Mouse (Mus musculus) retina, adult 2 months (tissue): ENCODE measurements around the gene Ror1.

Experiments used
- DNase-seq: peaks from one replicate; pipeline ENCODE4 v3.0.0-alpha.2; 2012; ENCODE audit warnings: low read depth, low spot score

Ror1 gene

GRCm38 (mm10) chr4:100158401-100158800 lies 62.8 kb downstream of the Ror1 start:
- DNase-seq, result no peak

- no peak for DNase-seq
Observed at GRCm38 (mm10) chr4:100160156-100160555, 64.6 kb downstream of the Ror1 start.

DNA sequence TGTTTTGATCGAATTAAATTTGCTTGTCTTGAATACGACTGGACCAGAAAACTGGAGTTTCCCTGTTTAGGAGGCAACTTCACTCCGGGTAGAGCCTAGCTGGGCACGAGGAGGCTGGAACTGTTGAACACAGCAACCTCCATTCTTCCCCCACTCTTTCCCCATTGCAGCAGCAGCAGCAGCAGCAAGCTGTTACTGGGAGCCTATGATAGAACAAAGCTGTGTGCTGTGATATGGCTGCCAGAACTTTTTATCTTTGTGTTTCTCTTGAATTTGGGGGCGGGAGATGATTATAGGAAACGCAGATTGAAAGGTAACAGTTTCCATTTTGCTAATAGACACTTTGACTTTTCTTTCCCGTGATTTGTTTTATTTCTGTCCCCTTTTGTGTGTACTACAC lies 70.2 kb downstream of the Ror1 start:
- DNase-seq, result no peak

DNA sequence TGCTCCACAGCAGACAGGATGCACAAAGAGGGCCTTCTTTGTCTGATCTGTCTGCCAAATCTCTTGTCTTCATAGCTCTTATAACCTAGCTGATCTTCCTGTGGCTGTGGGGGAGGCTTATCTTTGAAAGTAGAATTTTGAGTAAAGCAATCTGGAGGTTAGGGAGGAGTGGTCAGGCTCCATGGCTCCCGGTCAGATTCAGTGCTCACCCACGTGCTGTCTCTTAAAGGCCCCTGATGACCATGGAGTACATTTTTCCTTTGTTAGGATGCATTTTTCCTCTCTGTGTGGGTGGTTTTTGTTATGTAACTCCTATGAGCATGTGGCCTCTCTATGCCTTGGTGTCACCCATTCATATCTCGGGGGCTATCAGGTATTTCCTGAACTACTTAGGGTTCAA lies 71.3 kb downstream of the Ror1 start:
- no peak for DNase-seq

GRCm38 (mm10) chr4:100169683-100170082 lies 74.1 kb downstream of the Ror1 start:
- DNase-seq, result no peak

GRCm38 (mm10) chr4:100170161-100170650 lies 74.6 kb downstream of the Ror1 start:
- no peak for DNase-seq

- no peak for DNase-seq
Observed at GRCm38 (mm10) chr4:100170743-100171142, 75.2 kb downstream of the Ror1 start.

DNA sequence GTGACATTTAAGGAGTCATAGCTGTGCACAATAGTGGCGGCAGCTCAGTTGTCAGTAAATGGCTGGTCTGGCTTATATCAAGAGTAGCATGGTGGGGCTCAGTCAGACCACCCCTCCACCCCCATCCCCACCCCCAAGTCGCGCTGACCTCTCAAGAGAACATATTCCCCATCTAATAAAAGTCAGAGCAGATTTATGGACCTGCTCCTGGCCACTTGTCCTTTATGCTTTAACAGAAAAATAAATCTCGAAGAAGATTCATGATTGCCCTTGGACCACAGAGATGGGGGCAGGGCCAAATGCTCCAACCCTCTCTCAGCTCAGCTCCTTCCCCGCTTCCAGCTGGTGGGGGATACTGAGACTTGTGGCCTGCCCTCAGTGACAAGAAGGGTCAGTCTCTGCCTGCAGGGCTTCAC lies 75.9 kb downstream of the Ror1 start:
- DNase-seq, result no peak

- DNase-seq, result no peak
Observed at GRCm38 (mm10) chr4:100175594-100175993, 80.0 kb downstream of the Ror1 start.

DNA sequence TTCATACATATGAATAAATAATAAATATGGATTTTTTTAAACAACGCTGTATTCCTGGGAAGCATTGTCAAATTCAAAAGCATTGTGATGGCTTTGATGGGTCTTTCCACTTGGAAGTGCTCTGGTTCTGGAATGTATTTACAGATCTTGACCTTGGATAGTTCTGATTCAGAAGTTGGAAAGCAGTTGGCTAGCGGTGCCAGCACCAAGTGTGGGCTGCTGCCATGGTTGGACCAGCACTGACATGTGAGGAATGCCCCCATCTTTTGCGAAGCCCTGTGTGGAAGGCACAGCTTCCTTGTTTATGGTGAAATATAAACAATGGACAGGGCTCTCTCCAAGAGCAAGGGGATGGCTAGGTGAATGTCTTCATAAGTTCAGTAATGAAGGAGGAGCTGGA lies 82.7 kb downstream of the Ror1 start:
- DNase-seq, result no peak

DNA sequence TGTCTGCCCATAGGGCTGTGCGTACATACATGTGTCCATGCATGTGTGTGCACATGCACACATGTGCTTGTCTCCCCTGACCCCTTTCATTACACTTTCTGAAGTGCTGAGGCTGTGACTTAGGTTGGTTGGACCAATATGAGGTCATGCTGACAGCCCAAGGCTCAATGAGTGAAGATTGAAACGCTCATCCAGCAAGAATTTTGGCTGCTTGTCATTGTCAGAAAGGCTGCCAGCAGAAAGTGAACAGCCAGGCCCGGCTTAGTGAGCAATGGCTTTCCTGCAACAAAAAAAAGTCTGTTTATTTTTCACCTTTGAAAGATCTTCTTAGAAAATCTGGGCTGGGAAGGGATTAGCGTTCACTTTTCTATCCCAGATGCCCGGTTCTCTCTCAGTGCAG lies 86.1 kb downstream of the Ror1 start:
- DNase-seq, result no peak

GRCm38 (mm10) chr4:100186781-100187180 lies 91.2 kb downstream of the Ror1 start:
- DNase-seq, result no peak

DNA sequence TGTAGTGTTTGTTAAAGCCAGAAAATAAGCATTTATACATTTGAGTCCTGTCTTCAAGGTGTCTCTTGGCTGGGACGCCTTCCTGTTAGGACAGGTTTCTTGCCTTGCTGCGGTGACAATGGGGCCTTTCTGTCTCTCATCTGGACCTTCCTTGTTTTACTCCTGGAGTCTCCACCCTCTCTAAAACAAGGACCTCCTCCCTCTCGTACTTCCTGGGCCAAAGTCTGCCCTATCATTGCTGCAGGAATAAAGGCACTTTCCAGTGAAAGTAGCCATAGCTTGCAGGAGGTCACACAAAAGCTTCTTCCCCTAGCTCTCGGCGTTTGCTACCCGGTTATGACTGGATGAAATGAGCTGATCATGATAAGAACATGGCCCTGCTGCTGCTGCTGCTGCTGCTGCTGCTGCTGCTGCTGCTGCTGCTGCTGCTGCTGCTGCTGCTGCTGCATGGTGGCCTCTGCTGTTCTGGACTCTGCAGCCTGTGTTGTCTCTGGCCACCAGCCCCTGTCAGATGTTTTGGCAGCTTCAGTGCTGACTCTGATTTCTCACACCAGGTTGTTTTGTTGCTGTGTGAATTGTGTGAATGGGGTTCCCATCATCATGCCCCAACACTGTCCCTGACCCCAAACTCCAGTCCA lies 92.1 kb downstream of the Ror1 start:
- DNase-seq, result no peak

- no peak for DNase-seq
Observed at GRCm38 (mm10) chr4:100188201-100188699, 92.7 kb downstream of the Ror1 start.

DNA sequence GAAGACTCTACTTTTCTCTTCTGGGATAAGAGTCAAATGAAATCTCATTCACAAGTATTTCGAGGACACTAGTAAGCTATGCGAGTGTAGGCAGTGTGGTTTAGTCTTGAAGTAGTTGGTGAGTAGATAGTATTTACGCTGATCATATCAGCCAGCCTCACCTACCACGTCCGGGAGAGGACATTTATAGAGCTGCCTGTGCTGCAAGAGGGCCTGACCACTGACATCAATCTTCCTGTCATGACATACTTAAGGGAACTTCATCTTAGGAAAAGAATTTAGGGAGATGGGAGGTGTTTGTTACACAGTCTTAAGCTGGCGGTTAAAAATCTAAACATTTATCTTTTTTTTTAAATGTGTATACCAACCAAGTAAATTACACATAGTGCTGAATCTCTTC lies 95.9 kb downstream of the Ror1 start:
- no peak for DNase-seq

DNA sequence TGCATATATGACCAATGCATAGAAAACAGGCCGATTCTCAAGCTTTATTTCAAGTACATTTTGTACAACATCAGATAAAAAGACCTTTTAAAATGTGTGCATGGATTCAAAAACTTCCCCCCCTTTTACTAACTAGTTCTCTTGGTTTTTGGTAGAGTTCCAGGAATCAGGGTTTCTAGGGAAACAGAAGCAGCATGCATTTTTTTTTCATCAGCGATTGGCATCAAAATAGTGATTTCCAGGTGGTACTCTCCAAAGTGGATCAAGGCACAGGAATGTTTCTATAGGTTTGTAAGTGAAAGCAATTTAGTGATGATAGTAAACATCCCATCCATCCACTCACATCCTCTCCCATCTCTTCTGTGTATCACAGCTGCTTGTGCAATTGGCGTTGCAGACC lies 98.5 kb downstream of the Ror1 start:
- DNase-seq, result no peak

GRCm38 (mm10) chr4:100196255-100196793 lies 100.7 kb downstream of the Ror1 start:
- no peak for DNase-seq

DNA sequence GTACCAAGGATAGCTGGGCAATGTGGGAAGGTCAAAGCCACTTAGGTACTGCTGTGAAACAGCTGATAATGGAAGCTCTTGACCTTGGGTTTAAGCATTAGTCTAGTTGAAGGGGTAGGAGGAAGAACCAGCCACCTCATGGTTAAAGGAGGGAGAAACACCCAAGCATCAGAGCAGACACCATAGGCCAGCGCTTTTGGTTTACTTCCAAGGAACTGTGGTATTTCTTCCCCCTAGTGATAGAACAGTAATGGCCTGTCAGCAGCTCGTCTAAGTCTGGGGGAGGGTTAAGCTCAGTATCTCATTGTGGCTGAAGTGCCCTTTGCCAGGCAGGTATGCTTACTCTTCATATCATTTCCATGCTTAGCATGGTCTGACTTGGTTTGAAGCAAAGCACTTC lies 102.7 kb downstream of the Ror1 start:
- no peak for DNase-seq

DNA sequence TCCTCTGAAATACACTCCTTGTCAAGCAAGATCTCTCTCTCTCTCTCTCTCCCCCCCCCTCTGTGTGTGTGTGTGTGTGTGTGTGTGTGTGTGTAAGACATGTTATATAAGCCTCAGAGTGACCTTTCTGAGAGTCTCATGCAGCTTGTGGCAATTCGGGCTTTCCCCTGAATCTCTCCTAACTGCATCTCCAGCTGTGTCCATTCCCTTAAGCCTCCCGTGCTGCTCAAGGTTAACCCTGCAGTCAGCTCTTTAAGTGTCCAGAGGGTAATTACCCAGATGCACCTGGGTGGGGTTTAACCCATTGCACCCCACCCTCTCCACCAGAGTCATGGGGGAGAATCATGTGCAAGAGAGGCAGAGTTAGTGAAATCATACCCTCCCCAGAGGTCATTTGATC lies 105.7 kb downstream of the Ror1 start:
- no peak for DNase-seq

GRCm38 (mm10) chr4:100203066-100203465 lies 107.5 kb downstream of the Ror1 start:
- DNase-seq, result no peak

DNA sequence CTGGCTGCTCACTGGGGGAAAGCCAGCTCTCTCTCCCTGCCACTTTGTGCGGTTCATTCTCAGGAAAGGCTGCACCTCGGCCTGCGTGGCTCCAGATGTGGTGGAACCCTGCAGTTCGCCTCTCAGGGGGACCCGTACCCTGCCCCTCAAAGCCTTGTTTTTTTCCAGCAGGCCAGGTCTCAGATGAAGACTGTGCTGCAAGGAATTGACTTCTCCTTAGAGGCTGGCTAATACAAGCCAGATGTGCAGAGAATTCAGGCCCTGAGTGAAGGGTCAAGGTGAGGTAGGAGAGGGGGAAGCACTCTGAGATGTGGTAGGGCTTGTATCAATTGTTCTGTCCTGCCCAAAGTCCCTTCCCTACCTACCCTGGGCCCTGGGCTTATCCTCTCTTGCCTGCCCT lies 108.1 kb downstream of the Ror1 start:
- DNase-seq, result no peak

- no peak for DNase-seq
Observed at GRCm38 (mm10) chr4:100204381-100204780, 108.8 kb downstream of the Ror1 start.

DNA sequence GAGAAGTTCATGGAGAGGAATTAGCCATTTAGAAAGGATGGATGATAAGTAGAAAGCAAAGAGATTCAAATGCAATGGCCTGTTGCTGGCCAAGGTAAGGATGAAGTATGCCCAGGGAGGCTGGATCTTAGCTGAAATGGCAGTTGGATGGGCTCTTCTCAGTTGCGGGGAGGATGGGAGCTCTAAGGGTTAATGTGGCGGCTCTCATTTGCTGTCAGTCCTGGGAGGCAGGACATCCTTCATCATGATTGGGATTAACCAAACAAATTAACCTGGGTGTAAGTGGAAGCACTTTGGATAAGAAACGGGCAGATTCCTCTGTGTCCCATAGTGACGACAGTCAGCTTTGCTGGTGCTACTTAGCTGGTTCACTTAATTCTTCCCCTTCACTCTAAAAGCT lies 112.5 kb downstream of the Ror1 start:
- DNase-seq, result no peak

- DNase-seq, result no peak
Observed at GRCm38 (mm10) chr4:100209106-100209505, 113.5 kb downstream of the Ror1 start.
